Mouse (Mus musculus): ENCODE results near the gene Tbxas1. TPM values are rescaled to one million over a fixed set of nuclear protein-coding genes. Genes with fewer than 3 reads are reported as not detected.

Gene Tbxas1
- polyA plus RNA-seq, 1 experiment from 2014 or later, result 1.1 TPM

GRCm38 (mm10) chr6:38876071-38876911 is 1.1 kb downstream of the Tbxas1 start, which contains the start of gene Hipk2:
TSS of gene Hipk2 (minus strand) at chr6:38876165.
- WGBS, result under 1% methylated on average over 99 of the region's 108 CpGs
- Histone ChIP-seq H3K36me3 (no peaks in the 10 kb centered on the region), H3K4me2 (peak within 1 kb of the TSS; percentile 60), H3K27me3 (peaks cover 4% of the 10 kb centered on the region; the same call in 1 of the 2 replicates), H3K4me1 (peaks cover 22% of the 10 kb centered on the region), H3K27ac (peak within 1 kb of the TSS; percentile 94), H3K4me3 (peak within 1 kb of the TSS; percentile 98), H3K9me3 (no peaks in the 10 kb centered on the region), H3K9ac (peak within 1 kb of the TSS; percentile 99)
- peak; percentile 90 for ATAC-seq (ENCODE audit: insufficient number of reproducible peaks, insufficient read depth, low FRiP score, low TSS enrichment, low read depth)

DNA sequence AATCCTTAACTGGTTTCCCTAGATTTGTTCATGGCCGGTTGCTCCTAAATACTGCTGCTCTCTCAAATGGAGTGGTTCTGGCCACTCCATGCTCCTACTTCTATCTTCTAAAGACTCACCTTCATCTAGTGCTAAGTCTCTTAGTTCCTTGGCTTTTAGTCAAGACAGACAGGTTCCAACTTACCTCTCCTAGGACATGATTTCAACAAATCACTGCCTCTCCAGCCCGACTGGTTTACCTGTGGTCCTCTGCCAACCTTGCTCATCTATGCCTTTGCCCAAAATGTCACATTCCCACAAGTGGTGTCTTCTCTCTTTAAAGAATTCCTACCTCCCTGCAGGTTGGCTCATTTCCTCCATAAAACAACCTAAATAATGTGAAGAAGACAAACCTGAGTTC is 2.5 kb downstream of the Tbxas1 start:
- ATAC-seq (ENCODE audit: insufficient number of reproducible peaks, insufficient read depth, low FRiP score, low TSS enrichment, low read depth), result no peak
- WGBS, result 86% methylated on average over 2 of the region's 2 CpGs
- H3K27ac ChIP-seq, result no peak overlapping the region
- H3K36me3 ChIP-seq, result no peaks in the 10 kb centered on the region
- H3K9ac ChIP-seq, result no peak overlapping the region
- no peaks in the 10 kb centered on the region for H3K9me3 ChIP-seq
- H3K27me3 ChIP-seq, result peaks cover 4% of the 10 kb centered on the region; the same call in 1 of the 2 replicates
- H3K4me3 ChIP-seq, result no peak overlapping the region
- no peak overlapping the region for H3K4me2 ChIP-seq
- H3K4me1 ChIP-seq, result peaks cover 14% of the 10 kb centered on the region

DNA sequence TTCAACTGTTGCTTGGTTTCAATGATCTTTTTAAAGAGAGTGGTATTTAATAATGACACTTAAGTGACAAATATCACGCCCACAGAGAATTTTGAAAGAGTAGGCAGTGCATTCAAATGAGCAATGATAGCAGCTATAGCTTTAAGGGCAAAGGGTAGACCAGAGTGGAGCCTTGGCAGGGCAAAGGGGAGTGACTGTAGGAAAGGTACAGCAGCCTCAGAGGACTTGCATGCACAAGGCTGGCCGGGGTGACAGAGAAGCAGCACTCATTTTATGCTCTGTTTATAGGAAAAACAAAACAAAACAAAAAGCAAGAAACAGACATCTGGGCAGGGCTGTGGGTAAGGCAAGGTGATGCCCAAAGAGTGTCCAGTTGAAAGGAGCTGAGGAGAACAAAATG is 6.3 kb downstream of the Tbxas1 start:
- Histone ChIP-seq H3K9ac (no peak overlapping the region), H3K27ac (no peak overlapping the region), H3K27me3 (peaks cover 4% of the 10 kb centered on the region; the same call in 1 of the 2 replicates), H3K4me2 (no peak overlapping the region), H3K9me3 (no peaks in the 10 kb centered on the region), H3K4me3 (no peak overlapping the region), H3K4me1 (peaks cover 12% of the 10 kb centered on the region), H3K36me3 (no peaks in the 10 kb centered on the region)
- WGBS, result 68% methylated on average over 2 of the region's 2 CpGs
- ATAC-seq (ENCODE audit: insufficient number of reproducible peaks, insufficient read depth, low FRiP score, low TSS enrichment, low read depth), result no peak

- H3K4me1 ChIP-seq, result peaks cover 12% of the 10 kb centered on the region
- no peak overlapping the region for H3K4me3 ChIP-seq
- ATAC-seq (ENCODE audit: insufficient number of reproducible peaks, insufficient read depth, low FRiP score, low TSS enrichment, low read depth), result no peak
- WGBS, result 62% methylated on average over 6 of the region's 6 CpGs
- H3K4me2 ChIP-seq, result no peak overlapping the region
- H3K9me3 ChIP-seq, result no peaks in the 10 kb centered on the region
- no peak overlapping the region for H3K27ac ChIP-seq
- peaks cover 4% of the 10 kb centered on the region; the same call in 1 of the 2 replicates for H3K27me3 ChIP-seq
- no peak overlapping the region for H3K9ac ChIP-seq
- no peaks in the 10 kb centered on the region for H3K36me3 ChIP-seq
Measured at GRCm38 (mm10) chr6:38881975-38882374, 6.8 kb downstream of the Tbxas1 start.

- H3K4me3 ChIP-seq, result no peak overlapping the region
- no peak for ATAC-seq (ENCODE audit: insufficient number of reproducible peaks, insufficient read depth, low FRiP score, low TSS enrichment, low read depth)
- no peaks in the 10 kb centered on the region for H3K36me3 ChIP-seq
- no peak overlapping the region for H3K4me2 ChIP-seq
- peaks cover 12% of the 10 kb centered on the region for H3K4me1 ChIP-seq
- H3K27me3 ChIP-seq, result peaks cover 4% of the 10 kb centered on the region; the same call in 1 of the 2 replicates
- no peaks in the 10 kb centered on the region for H3K9me3 ChIP-seq
- no peak overlapping the region for H3K9ac ChIP-seq
- WGBS, result 28% methylated on average over 6 of the region's 6 CpGs
- H3K27ac ChIP-seq, result no peak overlapping the region
Measured at GRCm38 (mm10) chr6:38882728-38883171, 7.5 kb downstream of the Tbxas1 start.

- Histone ChIP-seq H3K27me3 (no peaks in the 10 kb centered on the region), H3K36me3 (no peaks in the 10 kb centered on the region), H3K4me1 (peaks cover 12% of the 10 kb centered on the region), H3K9me3 (no peaks in the 10 kb centered on the region), H3K27ac (no peak overlapping the region), H3K9ac (no peak overlapping the region), H3K4me3 (no peak overlapping the region), H3K4me2 (no peak overlapping the region)
- WGBS, result 57% methylated on average over 3 of the region's 3 CpGs
- ATAC-seq (ENCODE audit: insufficient number of reproducible peaks, insufficient read depth, low FRiP score, low TSS enrichment, low read depth), result no peak
Measured at GRCm38 (mm10) chr6:38884482-38884881, 9.3 kb downstream of the Tbxas1 start.

DNA sequence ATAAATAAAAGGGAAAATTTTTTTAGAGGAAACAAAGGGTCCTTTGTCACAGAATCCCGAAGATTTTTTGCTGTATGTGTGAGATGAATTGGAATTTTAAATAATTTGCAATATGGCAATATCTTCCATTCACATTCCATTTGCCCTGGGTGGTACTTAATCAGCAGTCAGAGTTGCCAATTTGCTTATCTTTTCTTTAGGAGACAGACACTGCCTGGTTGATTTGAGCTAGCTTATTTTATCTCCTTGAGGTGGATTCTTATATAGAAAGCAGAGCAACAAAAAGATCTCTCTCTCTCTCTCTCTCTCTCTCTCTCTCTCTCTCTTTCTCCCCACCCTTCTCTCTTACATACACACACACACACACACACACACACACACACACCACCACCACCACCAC is 9.9 kb downstream of the Tbxas1 start:
- 64% methylated on average over 1 of the region's 1 CpGs for WGBS

GRCm38 (mm10) chr6:38887436-38887835 is 12.2 kb downstream of the Tbxas1 start:
- H3K4me3 ChIP-seq, result no peak overlapping the region
- 80% methylated on average over 4 of the region's 4 CpGs for WGBS
- no peak overlapping the region for H3K4me2 ChIP-seq
- H3K9ac ChIP-seq, result no peak overlapping the region
- no peaks in the 10 kb centered on the region for H3K27me3 ChIP-seq
- no peaks in the 10 kb centered on the region for H3K36me3 ChIP-seq
- peaks cover 12% of the 10 kb centered on the region for H3K4me1 ChIP-seq
- no peak overlapping the region for H3K27ac ChIP-seq
- no peak for ATAC-seq (ENCODE audit: insufficient number of reproducible peaks, insufficient read depth, low FRiP score, low TSS enrichment, low read depth)
- no peaks in the 10 kb centered on the region for H3K9me3 ChIP-seq

More for the DNA sequence above, 9.9 kb downstream of the Tbxas1 start:
- no peaks in the 10 kb centered on the region for H3K9me3 ChIP-seq
- no peaks in the 10 kb centered on the region for H3K27me3 ChIP-seq
- H3K4me2 ChIP-seq, result no peak overlapping the region
- ATAC-seq (ENCODE audit: insufficient number of reproducible peaks, insufficient read depth, low FRiP score, low TSS enrichment, low read depth), result no peak
- H3K9ac ChIP-seq, result no peak overlapping the region
- H3K4me3 ChIP-seq, result no peak overlapping the region
- H3K36me3 ChIP-seq, result no peaks in the 10 kb centered on the region
- peaks cover 12% of the 10 kb centered on the region for H3K4me1 ChIP-seq
- H3K27ac ChIP-seq, result no peak overlapping the region

DNA sequence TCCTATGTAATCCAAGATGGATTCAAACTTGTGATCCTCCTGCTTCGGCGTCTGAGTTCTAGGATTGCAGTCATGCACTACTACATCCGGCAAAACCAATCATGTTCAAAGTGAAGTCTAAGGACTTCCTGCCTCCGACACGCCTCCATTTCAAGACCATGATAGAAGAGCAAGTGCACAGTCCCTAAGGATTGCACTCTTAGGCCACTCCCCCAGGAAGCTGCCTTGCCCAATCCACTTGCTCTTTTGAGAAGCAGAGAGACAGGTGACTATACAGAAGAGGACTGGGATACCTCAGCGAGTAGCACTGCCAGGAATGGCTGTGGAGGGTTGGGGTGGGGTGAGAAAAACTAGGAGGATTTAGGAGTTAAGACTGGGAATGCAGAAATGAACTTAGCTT is 14.0 kb downstream of the Tbxas1 start:
- Histone ChIP-seq H3K4me3 (no peak overlapping the region), H3K36me3 (no peaks in the 10 kb centered on the region), H3K27ac (no peak overlapping the region), H3K4me1 (no peaks in the 10 kb centered on the region), H3K9ac (no peak overlapping the region), H3K4me2 (no peak overlapping the region), H3K27me3 (no peaks in the 10 kb centered on the region), H3K9me3 (no peaks in the 10 kb centered on the region)
- ATAC-seq (ENCODE audit: insufficient number of reproducible peaks, insufficient read depth, low FRiP score, low TSS enrichment, low read depth), result no peak
- 79% methylated on average over 6 of the region's 6 CpGs for WGBS

DNA sequence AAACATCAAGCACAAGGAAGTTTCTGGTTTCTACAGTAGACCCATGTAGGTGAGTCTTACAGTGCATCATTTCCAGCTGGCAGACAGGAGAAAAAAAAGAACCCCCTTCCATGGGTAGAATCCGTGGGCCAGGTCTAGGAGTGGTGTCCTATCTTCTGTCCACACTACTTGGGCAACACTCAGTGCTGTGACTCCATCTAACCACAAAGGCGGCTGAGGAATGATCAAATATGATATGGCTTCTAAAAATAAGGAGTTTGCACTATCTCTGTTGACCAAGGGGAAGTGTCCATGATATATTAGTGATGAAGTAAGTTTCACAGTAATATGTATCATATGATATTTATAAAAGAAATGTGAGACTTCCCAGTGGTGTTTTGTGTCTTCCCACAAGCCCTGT is 16.8 kb downstream of the Tbxas1 start:
- H3K4me2 ChIP-seq, result no peak overlapping the region
- no peaks in the 10 kb centered on the region for H3K9me3 ChIP-seq
- WGBS, result 72% methylated on average over 2 of the region's 2 CpGs
- H3K36me3 ChIP-seq, result no peaks in the 10 kb centered on the region
- no peaks in the 10 kb centered on the region for H3K27me3 ChIP-seq
- no peak overlapping the region for H3K27ac ChIP-seq
- ATAC-seq (ENCODE audit: insufficient number of reproducible peaks, insufficient read depth, low FRiP score, low TSS enrichment, low read depth), result no peak
- H3K4me3 ChIP-seq, result no peak overlapping the region
- no peak overlapping the region for H3K9ac ChIP-seq
- H3K4me1 ChIP-seq, result peaks cover 3% of the 10 kb centered on the region; the same call in 1 of the 2 replicates

DNA sequence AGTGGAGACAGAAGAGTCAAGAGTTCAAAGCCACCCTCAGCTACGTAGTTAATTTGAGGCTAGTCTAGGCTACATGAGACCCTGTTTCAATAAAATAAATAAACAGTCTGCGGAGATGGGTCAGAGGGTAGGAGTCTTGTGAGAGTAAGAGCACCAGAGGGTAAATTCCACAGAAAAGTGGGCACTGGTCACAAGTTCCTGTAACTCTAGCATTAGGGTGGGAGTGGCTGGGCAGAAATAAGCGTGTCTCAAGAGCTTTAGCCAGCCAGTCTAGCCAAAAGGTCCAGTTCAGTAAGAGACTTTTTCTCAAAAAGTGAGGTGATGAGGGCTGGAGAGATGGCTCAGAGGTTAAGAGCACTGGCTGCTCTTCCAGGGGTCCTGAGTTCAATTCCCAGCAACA is 18.4 kb downstream of the Tbxas1 start:
- no peaks in the 10 kb centered on the region for H3K9me3 ChIP-seq
- no peak overlapping the region for H3K4me2 ChIP-seq
- ATAC-seq (ENCODE audit: insufficient number of reproducible peaks, insufficient read depth, low FRiP score, low TSS enrichment, low read depth), result no peak
- H3K27ac ChIP-seq, result no peak overlapping the region
- no peak overlapping the region for H3K4me3 ChIP-seq
- H3K4me1 ChIP-seq, result peaks cover 5% of the 10 kb centered on the region; the same call in 1 of the 2 replicates
- H3K27me3 ChIP-seq, result no peaks in the 10 kb centered on the region
- H3K9ac ChIP-seq, result no peak overlapping the region
- H3K36me3 ChIP-seq, result no peaks in the 10 kb centered on the region
- 44% methylated on average over 3 of the region's 3 CpGs for WGBS

DNA sequence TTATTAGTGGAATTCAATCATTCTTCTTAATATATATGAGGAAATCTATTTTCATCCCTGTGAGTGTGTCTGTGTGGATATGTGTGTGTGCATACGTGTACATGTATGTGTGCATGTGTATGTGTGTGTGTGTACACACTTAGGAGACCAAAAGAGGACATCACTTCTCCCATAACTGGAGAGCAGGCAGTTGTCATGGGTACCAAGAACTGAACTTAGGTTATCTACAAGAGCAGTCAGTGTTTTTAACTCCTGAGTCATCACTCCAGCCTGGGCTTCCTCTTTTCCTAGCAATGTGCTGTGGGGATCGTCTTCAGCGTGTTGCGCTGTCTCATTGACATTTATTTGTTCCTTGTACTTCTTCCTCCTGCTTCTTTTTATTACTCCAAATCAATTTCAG is 24.9 kb downstream of the Tbxas1 start:
- Histone ChIP-seq H3K4me2 (no peak overlapping the region), H3K4me3 (no peak overlapping the region), H3K4me1 (peaks cover 5% of the 10 kb centered on the region; the same call in 1 of the 2 replicates), H3K9me3 (no peaks in the 10 kb centered on the region), H3K9ac (no peak overlapping the region), H3K27me3 (no peaks in the 10 kb centered on the region), H3K27ac (no peak overlapping the region), H3K36me3 (no peaks in the 10 kb centered on the region)
- WGBS, result 90% methylated on average over 4 of the region's 4 CpGs
- ATAC-seq (ENCODE audit: insufficient number of reproducible peaks, insufficient read depth, low FRiP score, low TSS enrichment, low read depth), result no peak
